Mouse (Mus musculus): ENCODE data around the gene Aff4. TPM values are rescaled to one million over a fixed set of nuclear protein-coding genes. Genes with fewer than 3 reads are reported as not detected.

Gene Aff4
- polyA plus RNA-seq, 1 experiment = 38.6 TPM

DNA sequence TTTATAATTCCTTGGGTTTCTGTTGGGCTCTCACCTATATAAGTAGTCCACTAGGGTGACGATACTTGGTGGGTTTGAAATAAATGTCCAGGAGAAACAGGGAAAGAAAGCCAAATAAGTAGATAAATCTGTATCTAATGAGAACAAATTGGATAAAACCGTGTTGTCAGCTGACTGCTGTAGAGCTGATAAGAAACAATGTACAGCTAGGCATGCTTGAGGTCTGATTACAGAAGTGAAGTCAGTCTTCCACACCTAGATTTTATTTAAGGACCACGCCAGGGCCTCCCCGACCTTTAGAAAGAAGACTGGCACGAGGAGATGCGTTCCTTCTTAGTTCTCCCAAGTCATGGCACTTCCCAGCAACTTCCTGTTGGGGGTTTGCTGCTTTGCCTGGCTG is 82.4 kb downstream of the Aff4 start:
- H3K4me1 ChIP-seq (ENCODE audit: control insufficient read depth, insufficient read depth, low read length) = peaks cover 5% of the 10 kb centered on the region
- TF ChIP-seq CTCF (IDR thresholded peaks at IDR 0.05; ENCODE audit: extremely low read depth, insufficient read depth, low read length) (no peak), POLR2A (IDR thresholded peaks at IDR 0.05; ENCODE audit: extremely low read depth, insufficient read depth, low read length) (no peak)
- H3K4me3 ChIP-seq (ENCODE audit: insufficient read depth, low read length) = no peak overlapping the region

DNA sequence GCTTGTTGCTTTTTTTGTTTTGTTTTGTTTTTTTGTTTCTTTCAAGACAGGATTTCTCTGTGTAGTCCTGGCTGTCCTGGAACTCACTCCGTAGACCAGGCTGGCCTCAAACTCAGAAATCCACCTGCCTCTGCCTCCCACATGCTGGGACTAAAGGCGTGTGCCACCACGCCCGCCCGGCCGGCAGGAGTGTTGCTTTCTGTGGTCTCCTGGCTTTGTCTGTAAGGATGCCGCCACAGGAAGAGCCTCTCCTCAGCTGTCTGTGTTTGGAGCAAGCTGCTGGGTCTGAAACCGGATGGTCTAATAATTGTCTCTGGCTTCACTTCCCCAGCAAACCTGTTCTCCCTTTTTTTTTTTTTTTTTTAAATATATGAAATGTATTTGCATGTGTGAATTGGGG is 84.9 kb downstream of the Aff4 start:
- Histone ChIP-seq H3K27ac (ENCODE audit: insufficient read depth, low read length) (no peak overlapping the region), H3K4me3 (ENCODE audit: insufficient read depth, low read length) (no peak overlapping the region), H3K4me1 (ENCODE audit: control insufficient read depth, insufficient read depth, low read length) (peaks cover 4% of the 10 kb centered on the region)
- TF ChIP-seq CTCF (IDR thresholded peaks at IDR 0.05; ENCODE audit: extremely low read depth, insufficient read depth, low read length) = no peak
- TF ChIP-seq POLR2A (IDR thresholded peaks at IDR 0.05; ENCODE audit: extremely low read depth, insufficient read depth, low read length) = no peak

More for the DNA sequence above, 82.4 kb downstream of the Aff4 start:
- H3K27ac ChIP-seq (ENCODE audit: insufficient read depth, low read length) = no peak overlapping the region

DNA sequence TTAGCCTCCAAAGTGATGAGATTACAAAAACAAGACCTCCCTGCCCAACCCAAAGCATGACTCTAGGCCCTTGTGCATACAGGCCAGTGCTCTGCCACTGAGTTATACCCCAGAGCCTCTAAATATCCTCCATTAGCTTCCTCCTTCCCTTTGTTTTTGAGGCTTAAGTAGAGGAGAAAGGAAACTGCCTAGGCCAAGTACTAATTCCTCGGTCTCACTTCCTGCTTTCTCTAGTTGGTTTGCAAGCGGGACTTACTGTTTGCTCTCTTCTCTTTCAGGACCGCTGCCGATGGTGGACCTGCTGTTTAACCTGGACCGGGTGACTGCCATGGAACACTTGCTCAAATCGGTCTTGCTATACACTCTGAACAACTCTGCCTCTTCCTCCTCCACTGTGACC is 85.7 kb downstream of the Aff4 start:
- no peak overlapping the region for H3K4me3 ChIP-seq (ENCODE audit: insufficient read depth, low read length)
- no peak overlapping the region for H3K27ac ChIP-seq (ENCODE audit: insufficient read depth, low read length)
- no peak for TF ChIP-seq POLR2A (IDR thresholded peaks at IDR 0.05; ENCODE audit: extremely low read depth, insufficient read depth, low read length)
- no peak for TF ChIP-seq CTCF (IDR thresholded peaks at IDR 0.05; ENCODE audit: extremely low read depth, insufficient read depth, low read length)
- peaks cover 3% of the 10 kb centered on the region for H3K4me1 ChIP-seq (ENCODE audit: control insufficient read depth, insufficient read depth, low read length)

DNA sequence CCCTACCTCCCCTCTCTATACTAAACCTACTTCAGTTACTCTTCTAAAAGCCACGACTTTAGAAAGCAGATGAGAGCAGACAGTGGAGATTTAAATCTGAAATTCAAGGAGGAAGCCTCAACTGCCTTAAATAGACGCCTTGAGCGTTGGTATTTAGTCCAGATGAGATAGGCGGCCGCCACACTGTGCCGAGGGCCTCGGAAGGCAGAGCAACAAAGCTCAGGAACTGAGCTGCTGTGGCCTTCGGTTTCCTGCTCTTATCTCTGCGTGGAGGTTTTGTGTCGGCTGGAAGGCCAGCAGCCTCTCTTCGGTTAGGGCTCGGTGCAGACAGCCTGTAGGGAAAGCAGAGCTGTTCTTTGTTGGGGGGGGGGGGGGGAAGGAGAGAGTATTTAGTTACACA is 91.3 kb downstream of the Aff4 start:
- Histone ChIP-seq H3K4me3 (ENCODE audit: insufficient read depth, low read length) (no peak overlapping the region), H3K27ac (ENCODE audit: insufficient read depth, low read length) (no peak overlapping the region), H3K4me1 (ENCODE audit: control insufficient read depth, insufficient read depth, low read length) (no peaks in the 10 kb centered on the region)
- TF ChIP-seq CTCF (IDR thresholded peaks at IDR 0.05; ENCODE audit: extremely low read depth, insufficient read depth, low read length) (no peak), POLR2A (IDR thresholded peaks at IDR 0.05; ENCODE audit: extremely low read depth, insufficient read depth, low read length) (no peak)

DNA sequence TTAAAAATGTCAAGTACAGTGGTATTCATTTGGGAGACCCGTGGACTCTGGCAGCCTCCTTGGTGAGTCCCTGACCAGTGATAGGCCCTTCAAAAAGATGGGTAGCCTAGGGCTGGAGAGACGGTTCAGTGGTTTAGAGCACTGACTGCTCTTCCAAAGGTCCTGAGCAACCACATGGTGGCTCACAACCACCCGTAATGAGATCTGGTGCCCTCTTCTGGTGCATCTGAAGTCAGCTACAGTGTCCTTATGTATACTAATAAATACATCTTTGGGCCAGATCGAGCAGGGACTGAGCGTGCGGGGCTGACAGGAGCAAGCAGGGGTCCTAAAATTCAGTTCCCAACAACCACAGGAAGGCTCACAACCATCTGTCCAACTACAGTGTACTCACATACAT is 93.2 kb downstream of the Aff4 start:
- Histone ChIP-seq H3K4me1 (ENCODE audit: control insufficient read depth, insufficient read depth, low read length) (no peaks in the 10 kb centered on the region), H3K4me3 (ENCODE audit: insufficient read depth, low read length) (no peak overlapping the region), H3K27ac (ENCODE audit: insufficient read depth, low read length) (no peak overlapping the region)
- TF ChIP-seq POLR2A (IDR thresholded peaks at IDR 0.05; ENCODE audit: extremely low read depth, insufficient read depth, low read length) (no peak), CTCF (IDR thresholded peaks at IDR 0.05; ENCODE audit: extremely low read depth, insufficient read depth, low read length) (peak; percentile 43)

DNA sequence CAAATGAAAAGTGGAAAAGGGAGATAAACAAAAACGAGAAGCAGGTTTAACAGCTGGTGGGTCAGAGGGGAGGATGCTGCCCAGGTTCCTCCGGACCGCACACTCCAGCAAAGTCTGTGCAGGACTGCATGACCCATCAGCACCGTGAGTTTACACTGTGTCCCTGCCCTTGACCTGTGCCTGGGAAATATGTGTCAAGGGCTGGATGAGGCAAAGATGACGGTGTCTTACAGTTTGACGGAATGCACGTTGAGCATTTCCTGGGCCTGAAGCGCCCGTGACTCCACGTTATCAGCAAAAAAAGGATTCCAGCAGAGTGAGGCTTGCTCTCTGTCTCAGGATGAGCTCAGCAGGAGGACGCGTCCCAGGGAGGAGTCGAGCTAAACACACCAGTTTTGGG is 94.9 kb downstream of the Aff4 start:
- Histone ChIP-seq H3K4me1 (ENCODE audit: control insufficient read depth, insufficient read depth, low read length) (no peaks in the 10 kb centered on the region), H3K27ac (ENCODE audit: insufficient read depth, low read length) (no peak overlapping the region), H3K4me3 (ENCODE audit: insufficient read depth, low read length) (no peak overlapping the region)
- TF ChIP-seq CTCF (IDR thresholded peaks at IDR 0.05; ENCODE audit: extremely low read depth, insufficient read depth, low read length) = no peak
- no peak for TF ChIP-seq POLR2A (IDR thresholded peaks at IDR 0.05; ENCODE audit: extremely low read depth, insufficient read depth, low read length)

DNA sequence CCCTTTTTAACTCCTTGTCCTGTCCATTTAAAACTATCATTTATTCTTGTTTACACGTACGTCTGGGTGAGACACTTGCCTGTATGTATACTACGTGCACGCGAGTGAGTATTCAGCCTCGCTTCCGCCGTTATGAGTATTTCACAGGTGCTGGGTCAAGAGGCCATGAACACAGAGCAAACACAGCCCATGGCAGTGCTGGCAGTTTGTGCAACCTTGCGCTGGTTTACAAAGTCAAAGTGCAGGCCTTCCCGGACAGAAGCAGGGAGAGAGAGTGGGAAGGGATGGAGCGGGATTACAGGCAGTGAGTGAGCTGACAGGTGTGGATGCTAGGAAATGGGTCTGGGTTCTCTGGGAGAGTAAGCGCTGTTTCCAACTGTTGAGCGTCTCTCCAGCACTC is 95.5 kb downstream of the Aff4 start:
- H3K4me1 ChIP-seq (ENCODE audit: control insufficient read depth, insufficient read depth, low read length) = no peaks in the 10 kb centered on the region
- TF ChIP-seq CTCF (IDR thresholded peaks at IDR 0.05; ENCODE audit: extremely low read depth, insufficient read depth, low read length) (no peak), POLR2A (IDR thresholded peaks at IDR 0.05; ENCODE audit: extremely low read depth, insufficient read depth, low read length) (no peak)
- no peak overlapping the region for H3K27ac ChIP-seq (ENCODE audit: insufficient read depth, low read length)

DNA sequence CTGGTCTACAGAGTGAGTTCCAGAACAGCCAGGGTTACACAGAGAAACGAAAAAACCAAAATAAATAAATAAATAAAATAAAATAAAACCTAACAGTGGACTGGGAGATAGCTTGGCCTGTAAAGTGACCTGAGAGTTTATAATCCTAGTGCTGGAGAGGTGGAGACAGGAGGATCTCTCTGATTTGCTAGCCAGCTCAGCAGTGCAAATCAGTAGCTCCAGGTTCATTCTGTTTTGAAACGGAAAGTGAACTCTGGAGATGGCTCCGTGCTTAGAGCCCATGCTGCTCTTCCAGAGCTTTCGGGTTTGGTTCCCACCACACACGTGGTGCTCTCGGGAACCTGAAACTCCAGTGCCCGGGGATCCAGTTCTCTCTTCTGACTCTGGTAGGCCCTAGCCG is 97.4 kb downstream of the Aff4 start:
- H3K4me3 ChIP-seq (ENCODE audit: insufficient read depth, low read length) = no peak overlapping the region
- TF ChIP-seq CTCF (IDR thresholded peaks at IDR 0.05; ENCODE audit: extremely low read depth, insufficient read depth, low read length) (no peak), POLR2A (IDR thresholded peaks at IDR 0.05; ENCODE audit: extremely low read depth, insufficient read depth, low read length) (no peak)
- H3K4me1 ChIP-seq (ENCODE audit: control insufficient read depth, insufficient read depth, low read length) = no peaks in the 10 kb centered on the region
- no peak overlapping the region for H3K27ac ChIP-seq (ENCODE audit: insufficient read depth, low read length)

More for the DNA sequence above, 95.5 kb downstream of the Aff4 start:
- H3K4me3 ChIP-seq (ENCODE audit: insufficient read depth, low read length) = no peak overlapping the region

DNA sequence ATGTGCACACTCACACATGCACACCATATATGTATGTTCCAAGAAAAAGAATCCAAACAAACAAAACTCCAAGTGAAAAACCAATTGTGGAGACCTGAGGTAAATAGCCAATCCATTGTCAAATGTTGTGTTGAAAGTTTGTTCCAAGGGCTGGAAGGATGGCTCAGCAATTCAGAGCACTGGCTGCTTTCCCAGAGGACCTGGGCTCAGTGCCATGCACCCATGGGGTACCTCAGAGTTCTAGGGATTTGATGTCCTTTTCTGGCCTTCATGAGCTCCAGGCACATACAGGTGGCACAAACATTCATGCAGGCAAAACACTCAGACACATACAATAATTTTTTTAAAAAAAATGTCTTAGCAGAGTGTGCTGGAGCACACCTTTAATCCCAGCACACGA is 97.9 kb downstream of the Aff4 start:
- Histone ChIP-seq H3K4me3 (ENCODE audit: insufficient read depth, low read length) (no peak overlapping the region), H3K27ac (ENCODE audit: insufficient read depth, low read length) (no peak overlapping the region), H3K4me1 (ENCODE audit: control insufficient read depth, insufficient read depth, low read length) (no peaks in the 10 kb centered on the region)
- no peak for TF ChIP-seq POLR2A (IDR thresholded peaks at IDR 0.05; ENCODE audit: extremely low read depth, insufficient read depth, low read length)
- no peak for TF ChIP-seq CTCF (IDR thresholded peaks at IDR 0.05; ENCODE audit: extremely low read depth, insufficient read depth, low read length)

DNA sequence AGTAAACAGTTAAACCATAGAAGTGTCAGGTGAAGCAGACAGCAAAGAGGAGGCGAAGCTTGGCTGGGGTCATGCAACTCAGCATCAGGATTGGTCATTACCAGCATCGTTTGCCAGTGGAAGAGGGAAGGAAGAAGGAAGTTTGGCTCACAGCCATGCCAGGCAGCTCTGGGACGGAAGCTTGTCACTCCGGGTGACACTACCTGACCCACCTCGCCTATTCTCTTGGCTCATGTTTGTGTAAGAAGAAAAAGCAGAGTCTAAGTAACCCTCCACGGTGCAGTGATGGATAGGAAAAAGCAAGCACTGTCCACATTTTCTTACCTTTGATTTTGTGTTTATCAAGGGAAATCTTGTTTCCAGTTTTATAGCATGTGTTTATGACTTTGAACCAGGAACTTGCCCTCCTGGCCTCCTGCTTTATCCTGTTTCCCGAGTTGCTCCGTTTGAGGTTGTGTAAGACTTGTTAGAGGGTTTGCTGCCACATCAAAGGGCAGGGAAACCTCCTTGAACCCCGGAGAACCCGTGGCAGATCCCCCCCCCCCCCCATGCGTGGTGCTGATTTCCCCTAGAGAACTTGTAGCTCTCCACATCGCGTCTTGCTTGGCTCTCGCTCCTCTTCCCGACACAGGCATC is 99.6 kb downstream of the Aff4 start:
- TF ChIP-seq CTCF (IDR thresholded peaks at IDR 0.05; ENCODE audit: extremely low read depth, insufficient read depth, low read length) (no peak), POLR2A (IDR thresholded peaks at IDR 0.05; ENCODE audit: extremely low read depth, insufficient read depth, low read length) (no peak)
- Histone ChIP-seq H3K4me1 (ENCODE audit: control insufficient read depth, insufficient read depth, low read length) (no peaks in the 10 kb centered on the region), H3K4me3 (ENCODE audit: insufficient read depth, low read length) (no peak overlapping the region)

More for the DNA sequence above, 99.6 kb downstream of the Aff4 start:
- no peak overlapping the region for H3K27ac ChIP-seq (ENCODE audit: insufficient read depth, low read length)
